Mouse (Mus musculus) kidney, postnatal 0 days (tissue): ENCODE measurements at regions not wholly inside any gene's neighbourhood (a gene's known extent, or its start where the extent isn't known, plus 50 kb on each side); places are given as distances from the start of the nearest gene placed in this dataset.

ENCODE experiments used
- ATAC-seq: fragments of 200-750 bp; cut with Nextera tagmentation; replicated peaks from 2 replicates; pipeline ENCODE4 v1.8.0; 2017; ENCODE audit warnings: low read depth, moderate number of reproducible peaks, moderate TSS enrichment, moderate library complexity; ENCODE audit not compliant: low FRiP score
- DNase-seq: peaks from one replicate; pipeline ENCODE4 v3.0.0-alpha.2; 2016; ENCODE audit warnings: low spot score
- H3K27ac ChIP-seq: fragments of 300-500 bp; sonication (generic); 2 replicates; pipeline ENCODE4 v1.5.1; 2014; ENCODE audit warnings: mild to moderate bottlenecking
- H3K27me3 ChIP-seq: fragments of 300-500 bp; sonication (generic); 2 replicates; pipeline ENCODE4 v1.6.1; 2014; ENCODE audit warnings: low read length, mixed read lengths; ENCODE audit not compliant: insufficient read depth
- H3K36me3 ChIP-seq: fragments of 300-500 bp; sonication (generic); 2 replicates; pipeline ENCODE4 v1.6.1; 2014; ENCODE audit warnings: low read length, mixed read lengths; ENCODE audit not compliant: insufficient read depth
- H3K4me1 ChIP-seq: fragments of 300-500 bp; sonication (generic); replicated peaks from 2 replicates; pipeline ENCODE4 v1.6.1; 2014; ENCODE audit warnings: antibody characterized with exemption, low read length, mixed read lengths; ENCODE audit not compliant: insufficient read depth
- H3K4me2 ChIP-seq: fragments of 300-500 bp; sonication (generic); 2 replicates; pipeline ENCODE4 v1.6.1; 2014; ENCODE audit warnings: mild to moderate bottlenecking, low read length, moderate library complexity, mixed read lengths
- H3K4me3 ChIP-seq: fragments of 300-500 bp; sonication (generic); replicated peaks from 2 replicates; pipeline ENCODE4 v1.5.1; 2014; ENCODE audit warnings: low read depth, low read length
- H3K9ac ChIP-seq: fragments of 300-500 bp; sonication (generic); 2 replicates; pipeline ENCODE4 v1.6.1; 2014; ENCODE audit warnings: low read depth, low read length
- H3K9me3 ChIP-seq: fragments of 300-500 bp; sonication (generic); replicated peaks from 2 replicates; pipeline ENCODE4 v1.6.1; 2016; ENCODE audit warnings: low read length, inconsistent platforms, mixed read lengths
- CTCF ChIP-seq: IDR thresholded peaks from 2 replicates; pipeline ENCODE4 v1.5.1; 2016; ENCODE audit warnings: antibody characterized with exemption, low read depth, mild to moderate bottlenecking, moderate library complexity
- WGBS: fragments of 180-500 bp; shearing (Covaris S2); extraction: QIAGEN DNeasy Blood & Tissue Kit; methylation state at CpG from one replicate; pipeline ENCODE4 v1.1.7; 2014; 5-methylcytosine and 5-hydroxymethylcytosine counted together

DNA sequence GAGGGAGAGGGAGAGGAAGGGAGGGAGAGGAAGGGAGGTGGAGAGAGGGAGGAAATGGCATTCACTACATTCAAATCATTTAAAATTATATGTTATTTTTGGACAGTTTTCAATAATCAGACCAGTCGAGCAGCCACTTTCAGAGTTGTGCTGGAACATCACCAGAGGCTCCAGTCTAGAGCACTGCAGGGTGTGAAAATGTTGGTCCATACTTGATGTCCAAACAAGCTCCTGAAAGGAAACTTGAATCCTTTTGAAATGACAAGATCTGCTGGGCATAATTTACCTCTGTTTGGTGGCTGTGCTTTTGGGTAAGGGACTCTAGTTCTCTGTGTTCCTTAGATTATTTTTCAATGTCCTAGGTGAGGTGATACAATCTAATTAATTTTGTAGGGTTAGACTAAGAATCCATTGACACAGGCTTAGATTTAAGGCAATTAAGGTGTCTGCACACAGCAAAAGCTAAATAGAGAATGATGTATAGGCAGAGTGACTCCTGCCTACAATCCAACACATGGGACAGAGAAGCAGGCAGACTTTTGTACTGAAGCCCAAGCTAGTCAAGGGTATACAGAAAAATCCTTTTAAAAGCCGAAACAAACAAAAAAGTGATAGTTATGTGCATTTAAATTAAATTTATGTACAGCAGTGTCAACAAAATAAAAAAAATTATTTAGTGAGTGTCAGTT is 297.2 kb downstream of the Gm4340 start:
- 38% methylated on average over 2 of the region's 2 CpGs for WGBS
- no peaks in the 10 kb centered on the region for H3K4me1 ChIP-seq
- H3K9me3 ChIP-seq, result no peaks in the 10 kb centered on the region
- DNase-seq (peak; percentile 30), ATAC-seq (no peak)
- no peak overlapping the region for H3K27ac ChIP-seq
- H3K4me2 ChIP-seq, result no peak overlapping the region
- no peaks in the 10 kb centered on the region for H3K27me3 ChIP-seq
- no peak for TF ChIP-seq CTCF
- H3K4me3 ChIP-seq, result no peak overlapping the region
- H3K9ac ChIP-seq, result no peak overlapping the region
- H3K36me3 ChIP-seq, result no peaks in the 10 kb centered on the region
